In the genomic region with DNA sequence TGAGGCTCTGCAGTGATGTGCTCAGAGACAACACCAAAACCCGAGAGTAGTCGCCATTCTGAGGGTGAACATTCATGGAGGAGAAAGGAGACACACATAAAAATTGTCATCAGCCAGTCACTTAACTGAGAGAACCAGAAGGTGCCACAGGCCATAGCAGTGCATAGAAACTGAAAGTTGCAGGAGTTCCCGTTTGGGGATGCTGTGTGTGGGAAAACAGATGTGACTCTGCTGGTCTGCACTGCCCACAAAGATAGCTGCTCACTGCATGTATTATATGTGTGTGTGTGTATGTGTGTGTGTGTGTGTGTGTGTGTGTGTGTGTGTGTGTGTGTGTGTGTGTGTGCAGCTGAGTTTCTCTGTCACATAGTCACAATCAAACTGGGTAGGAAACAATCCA, we compare ENCODE assay signal across 34 mouse cellular contexts.
DNase-seq lines count a peak whose midpoint lies in the region; ATAC-seq and TF ChIP-seq lines count a peak whose summit lies in the region.
"Had no signal": no experiment of that assay in that cellular context is flagged by ENCODE, and none has a peak within 500 bp of the region (broad histone marks: within the 10 kb centered on the region; RNA-seq: fewer than 3 reads in every experiment).

No protein-coding gene starts in this region.

- no peaks in the 10 kb centered on the region for H3K36me3 ChIP-seq in liver, adult 2 months (ENCODE audit: control insufficient read depth, insufficient read depth, low read length)
- H3K36me3 ChIP-seq in liver, postnatal 0 days (replicated peaks; ENCODE audit: insufficient read depth, low read length): no peaks in the 10 kb centered on the region
- H3K36me3 ChIP-seq: heart, embryonic 12.5 days; hindbrain, embryonic 10.5 days; intestine, embryonic 15.5 days; liver, embryonic 13.5 days; midbrain, embryonic 10.5 days; neural tube, embryonic 13.5 days had no signal

- TF ChIP-seq CTCF in liver, adult 2 months (IDR thresholded peaks at IDR 0.05; ENCODE audit: low read depth, low read length): no peak
- TF ChIP-seq CTCF in liver, postnatal 0 days (IDR thresholded peaks at IDR 0.05; ENCODE audit: low read depth): no peak

- no peaks in the 10 kb centered on the region for H3K27me3 ChIP-seq in liver, adult 2 months (ENCODE audit: control insufficient read depth, insufficient read depth, low read length)
- no peaks in the 10 kb centered on the region for H3K27me3 ChIP-seq in liver, postnatal 0 days (ENCODE audit: insufficient read depth, low read length)
- H3K27me3 ChIP-seq: intestine, embryonic 15.5 days; liver, embryonic 13.5 days; neural tube, embryonic 13.5 days had no signal

- H3K4me1 ChIP-seq in liver, adult 2 months (ENCODE audit: control insufficient read depth, insufficient read depth, low read length): no peaks in the 10 kb centered on the region
- H3K4me1 ChIP-seq in liver, postnatal 0 days (ENCODE audit: insufficient read depth): no peaks in the 10 kb centered on the region
- H3K4me1 ChIP-seq: heart, embryonic 12.5 days; intestine, embryonic 15.5 days; liver, embryonic 13.5 days had no signal

- peak; percentile 0 for DNase-seq in liver, adult 2 months (ENCODE audit: extremely low read depth, low read depth, low spot score)
- no peak for DNase-seq in liver, postnatal 0 days
- DNase-seq in B cell, adult 2 months: peak; percentile 36 to 57
- peak; percentile 2 for DNase-seq in skeletal muscle tissue, adult 2 months (ENCODE audit: low read depth, low spot score)
- DNase-seq in cerebellum, adult 11 months: no peak
- DNase-seq in heart, postnatal 36 days: no peak
- DNase-seq: adrenal gland, postnatal 36 days; cerebellum, adult 9-11 months; gastrocnemius, adult 2 months; gastrocnemius, postnatal 36 days; heart, adult 2 months; kidney, adult 2 months; kidney, postnatal 36 days; layer of hippocampus, postnatal 36 days; left cerebral cortex, postnatal 4 days; liver, embryonic 13.5 days; lung, adult 2 months; lung, postnatal 10 days; retina, postnatal 1 day; right cerebral cortex, postnatal 14 days; thymus, adult 2 months; thymus, postnatal 36 days had no signal

- H3K9ac ChIP-seq in liver, adult 2 months (ENCODE audit: low read depth, low read length): no peak overlapping the region
- no peak overlapping the region for H3K9ac ChIP-seq in liver, postnatal 0 days (replicated peaks)
- H3K9ac ChIP-seq: heart, embryonic 12.5 days; intestine, embryonic 15.5 days; liver, embryonic 13.5 days; neural tube, embryonic 13.5 days had no signal

- intact Hi-C loops in heart, postnatal 36 days (cut with DNase I): no loop called here

- no peak overlapping the region for H3K27ac ChIP-seq in liver, adult 2 months (replicated peaks; ENCODE audit: insufficient read depth, low read depth, low read length)
- H3K27ac ChIP-seq in liver, postnatal 0 days (ENCODE audit: low read depth): no peak overlapping the region
- H3K27ac ChIP-seq: gastrocnemius, adult 2 months; heart, adult 2 months; hindbrain, embryonic 10.5 days; intestine, embryonic 15.5 days; liver, embryonic 13.5 days; macrophage; midbrain, embryonic 10.5 days; neural tube, embryonic 13.5 days had no signal

- ATAC-seq in liver, postnatal 0 days: no peak
- ATAC-seq in hematopoietic stem cell, adult 5-6 weeks (replicated peaks in 1 of 2; ENCODE audit: insufficient read depth in 1 of 2, low FRiP score in 2 of 2, low TSS enrichment in 1 of 2, low read depth in 1 of 2, poor library complexity in 2 of 2, severe bottlenecking in 2 of 2): peak; percentile 56 to 62; a peak in 3 of 4 replicates
- ATAC-seq: CD4-positive, CD25-positive, alpha-beta regulatory T cell, adult 4 months; forebrain, embryonic 16.5 days; hindbrain, embryonic 16.5 days; intestine, embryonic 15.5 days; midbrain, embryonic 16.5 days had no signal

- H3K4me2 ChIP-seq in liver, postnatal 0 days (ENCODE audit: low read depth, low read length): no peak overlapping the region
- H3K4me2 ChIP-seq: heart, embryonic 12.5 days; intestine, embryonic 15.5 days; liver, embryonic 13.5 days; neural tube, embryonic 13.5 days had no signal

- TF ChIP-seq EP300 in liver, postnatal 0 days (IDR thresholded peaks at IDR 0.05; ENCODE audit: low read depth): no peak

- TF ChIP-seq POLR2A in liver, adult 2 months (IDR thresholded peaks at IDR 0.05; ENCODE audit: extremely low read depth, insufficient read depth, low read length): no peak

- no peaks in the 10 kb centered on the region for H3K9me3 ChIP-seq in liver, postnatal 0 days (ENCODE audit: low read length)
- H3K9me3 ChIP-seq: heart, embryonic 12.5 days; hindbrain, embryonic 10.5 days; intestine, embryonic 15.5 days; liver, embryonic 13.5 days; midbrain, embryonic 10.5 days; neural tube, embryonic 13.5 days had no signal

- H3K79me2 ChIP-seq in liver, adult 2 months (ENCODE audit: control insufficient read depth, insufficient read depth, low read length): no peaks in the 10 kb centered on the region

- 56% methylated on average over 3 of the region's 3 CpGs for WGBS in liver, adult 2 months
- 50% methylated on average over 3 of the region's 3 CpGs for WGBS in liver, postnatal 0 days (ENCODE audit: insufficient replicate concordance)

- no peak overlapping the region for H3K4me3 ChIP-seq in liver, adult 2 months (ENCODE audit: insufficient read depth, low read depth, low read length)
- no peak overlapping the region for H3K4me3 ChIP-seq in liver, postnatal 0 days (ENCODE audit: low read depth, low read length)
- H3K4me3 ChIP-seq: erythroblast, embryonic 14.5 days; gastrocnemius, adult 2 months; heart, adult 2 months; heart, embryonic 12.5 days; hindbrain, embryonic 10.5 days; intestine, embryonic 15.5 days; liver, embryonic 13.5 days; midbrain, embryonic 10.5 days; neural tube, embryonic 13.5 days had no signal

Comparison
In these comparisons a context has a peak if more than half of its experiments do, and no peak if none do; other contexts are left out.
1. DNase-seq: peak in liver, adult 2 months (single experiment), B cell, adult 2 months (2 of 2) and skeletal muscle tissue, adult 2 months (single experiment); none in liver, postnatal 0 days (single experiment), cerebellum, adult 11 months (single experiment) and heart, postnatal 36 days (0 of 2).